Mouse (Mus musculus): ENCODE data around the gene Sod1.

Gene Sod1

DNA sequence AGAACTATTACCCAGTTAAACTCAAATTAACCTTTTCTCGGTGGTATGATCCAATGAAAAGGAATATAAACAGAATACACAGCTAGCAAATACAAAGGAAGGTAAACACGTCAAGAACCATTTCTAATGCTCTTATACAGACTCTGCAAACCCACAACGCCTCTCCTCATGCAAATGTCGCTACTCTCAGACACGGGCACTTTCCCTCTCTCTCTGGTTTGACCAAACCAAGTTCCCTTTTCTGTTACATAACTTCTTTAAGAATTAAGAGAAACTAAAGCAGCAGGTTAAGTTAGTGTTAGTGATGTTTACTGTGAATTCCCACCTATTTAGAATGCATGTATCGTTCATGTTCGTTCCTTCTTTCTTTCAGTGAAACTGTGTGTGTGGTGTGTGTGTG is 38.4 kb downstream of the Sod1 start:
- DNase-seq (ENCODE audit: low spot score in 2 of 2), result no peak

DNA sequence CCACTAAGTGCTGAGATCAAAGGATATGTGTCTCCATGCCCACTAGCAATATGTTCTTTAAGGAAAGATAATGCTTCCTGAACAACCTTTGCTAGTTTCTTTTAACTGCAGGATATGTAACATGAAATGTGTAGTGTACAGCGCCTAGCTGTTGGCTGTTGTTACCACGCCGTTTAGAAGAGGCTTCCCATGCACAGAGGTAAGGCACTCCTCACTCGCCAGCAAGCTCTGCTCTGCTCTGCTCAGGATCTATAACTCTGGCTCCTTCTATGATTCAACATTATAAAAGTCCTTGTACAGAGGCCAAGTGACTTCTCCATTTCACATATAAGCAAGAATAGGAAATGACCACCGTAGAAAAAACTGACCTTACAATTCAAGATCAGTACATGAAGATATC is 39.1 kb downstream of the Sod1 start:
- DNase-seq (ENCODE audit: low spot score in 2 of 2), result no peak

DNA sequence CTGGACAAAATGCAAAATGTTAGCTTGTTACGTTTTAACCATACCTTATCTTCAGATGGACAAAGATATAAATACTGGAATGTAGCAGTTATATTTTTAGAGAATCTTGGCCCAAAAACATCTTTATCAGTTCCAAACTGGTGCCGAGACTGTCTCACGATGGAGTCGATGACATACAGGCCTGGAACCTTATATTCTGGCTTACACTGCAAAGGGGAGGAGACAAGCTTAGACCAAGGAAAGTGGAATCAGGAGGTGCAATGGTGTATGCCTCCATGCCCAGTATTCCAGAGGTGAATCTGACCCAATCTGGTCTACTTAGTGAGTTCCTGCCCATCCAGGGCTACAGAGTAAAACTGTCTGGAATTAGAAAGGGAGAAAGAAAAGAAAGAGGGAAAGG is 39.5 kb downstream of the Sod1 start:
- no peak for DNase-seq (ENCODE audit: low spot score in 2 of 2)

DNA sequence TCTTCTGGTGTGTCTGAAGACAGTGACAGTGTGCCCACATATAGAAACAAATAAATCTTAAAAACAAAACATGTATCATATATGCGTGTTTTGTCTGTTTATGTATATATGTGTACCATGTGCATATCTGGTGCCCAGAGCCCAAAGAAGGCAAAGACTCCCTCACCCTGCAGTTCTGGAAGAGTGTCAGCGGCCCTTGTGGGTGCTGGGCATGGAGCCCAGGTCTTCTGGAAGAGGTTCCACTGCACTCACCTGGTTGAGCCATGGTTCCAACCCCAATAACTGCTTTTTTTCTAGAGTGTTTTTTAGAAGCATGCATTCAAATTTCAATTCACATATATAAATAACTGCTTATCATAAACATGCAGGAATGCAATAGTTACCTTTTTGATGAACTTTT is 41.2 kb downstream of the Sod1 start:
- no peak for DNase-seq (ENCODE audit: low spot score in 2 of 2)

DNA sequence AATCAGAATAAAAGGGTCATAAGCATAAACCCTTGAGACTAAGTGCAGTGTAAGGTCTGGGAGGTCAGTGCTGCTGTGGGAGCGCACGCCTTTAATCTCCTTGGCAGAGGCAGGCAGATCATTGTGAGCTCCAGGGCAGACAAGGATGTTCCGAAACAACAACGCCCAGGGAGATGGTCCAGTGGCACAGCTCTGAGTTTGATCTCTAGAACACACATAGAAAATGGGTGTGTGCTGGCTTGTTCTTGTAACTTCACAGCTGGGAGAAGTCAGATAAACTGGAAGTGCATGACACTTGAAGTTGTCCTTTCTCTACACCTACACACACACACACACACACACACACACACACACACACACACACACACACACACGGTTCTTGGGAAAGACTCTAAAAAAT is 43.5 kb downstream of the Sod1 start:
- DNase-seq (ENCODE audit: low spot score in 2 of 2), result no peak

DNA sequence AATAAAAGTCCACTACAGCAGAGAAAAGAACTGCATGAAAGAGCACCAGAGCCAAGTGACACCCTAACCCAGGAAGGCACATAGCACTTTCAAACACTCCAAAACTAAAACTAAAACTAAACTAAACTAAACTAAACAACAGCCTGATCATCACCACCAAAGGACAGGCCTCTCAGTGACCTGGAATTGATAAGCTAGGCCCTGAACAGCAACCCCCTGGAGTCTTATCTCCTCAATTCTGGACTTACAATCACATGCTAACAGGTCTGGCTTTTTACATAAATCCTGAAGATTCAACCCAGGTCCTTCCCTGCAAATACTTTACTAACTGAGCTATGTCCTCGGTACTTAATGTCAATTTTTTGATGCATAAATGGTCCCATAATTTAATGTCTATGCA is 44.6 kb downstream of the Sod1 start:
- DNase-seq (ENCODE audit: low spot score in 2 of 2), result no peak

DNA sequence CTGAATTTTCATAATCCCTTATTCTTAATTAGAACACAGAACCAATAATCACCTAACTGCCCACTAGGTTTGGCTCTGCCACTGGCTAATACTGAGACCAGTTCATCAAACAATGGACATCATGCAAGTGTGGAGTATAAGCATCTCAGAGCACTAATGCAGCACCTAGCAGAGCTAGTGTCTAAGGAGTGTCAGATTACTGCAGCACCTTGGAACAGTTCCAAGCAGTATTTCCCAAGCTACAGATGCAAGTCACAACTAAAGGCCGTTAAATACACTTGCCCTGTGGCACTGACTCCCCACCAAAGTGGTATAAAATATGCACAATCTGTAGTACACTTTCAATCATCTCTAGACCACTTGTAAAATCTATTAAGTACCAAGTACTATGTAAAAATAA is 46.0 kb downstream of the Sod1 start:
- no peak for DNase-seq (ENCODE audit: low spot score in 2 of 2)

DNA sequence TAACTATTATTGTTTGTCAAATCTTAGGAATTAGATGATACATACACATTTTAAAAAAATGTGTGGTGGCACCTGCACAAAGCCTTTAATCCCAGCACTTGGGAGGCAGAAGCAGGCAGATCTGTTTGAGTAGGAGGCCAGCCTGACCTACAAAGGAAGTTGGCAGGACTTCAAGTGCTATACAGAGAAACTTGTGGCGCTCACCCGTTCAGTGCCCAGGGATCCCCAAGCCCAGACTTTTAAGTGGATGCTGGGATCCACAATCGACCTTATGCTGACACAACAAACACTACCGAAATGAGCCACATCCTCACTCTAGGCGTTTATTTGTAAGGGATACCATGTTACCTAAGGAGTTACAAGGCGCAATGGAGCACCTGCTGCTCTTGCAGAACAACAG is 55.0 kb downstream of the Sod1 start:
- no peak for DNase-seq (ENCODE audit: low spot score in 2 of 2)

All from cerebellum, postnatal 4 days (tissue).